In the genomic region with DNA sequence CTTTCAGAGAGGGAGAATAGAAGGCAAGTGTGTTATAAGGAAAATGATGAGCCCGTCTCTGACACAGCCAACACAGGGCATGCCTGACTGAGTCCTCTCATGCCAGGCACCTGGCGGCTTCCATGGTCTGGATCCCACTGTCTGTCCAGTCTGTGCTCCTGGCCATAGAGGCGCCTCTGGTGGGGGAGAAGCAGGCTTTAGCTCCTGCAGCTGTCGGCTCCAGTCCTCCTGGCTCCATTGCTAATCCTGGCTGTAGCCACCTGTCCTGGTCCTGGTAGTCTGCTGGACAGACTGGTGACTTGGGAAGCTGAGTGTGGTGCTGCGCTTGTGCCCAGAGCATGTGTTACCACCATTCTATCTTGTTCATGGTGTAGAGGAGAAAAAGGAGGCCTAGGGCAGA, we compare ENCODE assay signal across 17 mouse cellular contexts. TPM values are rescaled to one million over a fixed set of nuclear protein-coding genes. Genes with fewer than 3 reads are reported as not detected.
DNase-seq lines count a peak whose midpoint lies in the region; ATAC-seq and TF ChIP-seq lines count a peak whose summit lies in the region.
"Had no signal": no experiment of that assay in that cellular context is flagged by ENCODE, and none has a peak within 500 bp of the region (broad histone marks: within the 10 kb centered on the region; RNA-seq: fewer than 3 reads in every experiment).

No protein-coding gene starts in this region.

- peaks cover 90% of the 10 kb centered on the region for H3K4me1 ChIP-seq in heart, embryonic 13.5 days
- peaks cover 32% of the 10 kb centered on the region for H3K4me1 ChIP-seq in embryonic facial prominence, embryonic 10.5 days
- H3K4me1 ChIP-seq in limb, embryonic 14.5 days (ENCODE audit: control insufficient read depth, insufficient read depth, low read length) = peaks cover 20% of the 10 kb centered on the region
- H3K4me1 ChIP-seq: megakaryocyte, embryonic 14.5 days had no signal

- no peaks in the 10 kb centered on the region for H3K9me3 ChIP-seq in heart, embryonic 13.5 days
- no peaks in the 10 kb centered on the region for H3K9me3 ChIP-seq in embryonic facial prominence, embryonic 10.5 days
- no peaks in the 10 kb centered on the region for H3K9me3 ChIP-seq in limb, embryonic 14.5 days (ENCODE audit: control insufficient read depth, low read length)
- H3K9me3 ChIP-seq: megakaryocyte, embryonic 14.5 days; neural tube, embryonic 15.5 days had no signal

- no peak overlapping the region for H3K4me3 ChIP-seq in heart, embryonic 13.5 days
- H3K4me3 ChIP-seq in embryonic facial prominence, embryonic 10.5 days = no peak overlapping the region
- H3K4me3 ChIP-seq in limb, embryonic 14.5 days (replicated peaks; ENCODE audit: low read length) = no peak overlapping the region
- H3K4me3 ChIP-seq: megakaryocyte, embryonic 14.5 days; neural tube, embryonic 15.5 days had no signal

- H3K27me3 ChIP-seq in heart, embryonic 13.5 days (replicated peaks) = no peaks in the 10 kb centered on the region
- H3K27me3 ChIP-seq in embryonic facial prominence, embryonic 10.5 days (replicated peaks; ENCODE audit: low read depth, poor library complexity, severe bottlenecking) = no peaks in the 10 kb centered on the region
- H3K27me3 ChIP-seq in limb, embryonic 14.5 days (ENCODE audit: control insufficient read depth, insufficient read depth, low read length) = no peaks in the 10 kb centered on the region
- H3K27me3 ChIP-seq: neural tube, embryonic 15.5 days; Patski had no signal

- peak overlapping the region; percentile 37; the same call in 1 of the 2 replicates for H3K9ac ChIP-seq in heart, embryonic 13.5 days
- no peak overlapping the region for H3K9ac ChIP-seq in limb, embryonic 14.5 days (ENCODE audit: low read depth, low read length, severe bottlenecking)
- H3K9ac ChIP-seq: lung, embryonic 14.5 days; neural tube, embryonic 15.5 days had no signal

- no peak for ATAC-seq in heart, embryonic 13.5 days (ENCODE audit: extremely low read depth, insufficient number of reproducible peaks, low FRiP score, low TSS enrichment)
- ATAC-seq in limb, embryonic 14.5 days (ENCODE audit: low FRiP score, low read depth) = 0 out of 2 replicates have a peak, but pooled peaks have one; percentile 39
- ATAC-seq: Patski had no signal

- DNase-seq in cerebellum, postnatal 14 days = peak; percentile 60 to 62
- DNase-seq in cerebellum, postnatal 36 days = no peak
- DNase-seq in heart, adult 8-10 months (ENCODE audit: low spot score) = no peak
- DNase-seq in embryonic facial prominence, embryonic 10.5 days (ENCODE audit: low spot score) = no peak
- DNase-seq in limb, embryonic 14.5 days (ENCODE audit: low spot score) = no peak
- no peak for DNase-seq in frontal cortex, postnatal 36 days (ENCODE audit: low spot score in 2 of 2)
- DNase-seq: B cell, adult 2 months; cerebellum, adult 2 months; kidney, adult 2 months; layer of hippocampus, adult 9-11 months; lung, embryonic 14.5 days; thymus, postnatal 36 days had no signal

- no peak overlapping the region for H3K4me2 ChIP-seq in heart, embryonic 13.5 days
- no peak overlapping the region for H3K4me2 ChIP-seq in limb, embryonic 14.5 days (replicated peaks; ENCODE audit: low read depth, low read length, severe bottlenecking)
- H3K4me2 ChIP-seq: liver, embryonic 11.5 days; lung, embryonic 14.5 days; neural tube, embryonic 15.5 days had no signal

- no peak for TF ChIP-seq POLR2A in limb, embryonic 14.5 days (IDR thresholded peaks at IDR 0.05; ENCODE audit: borderline replicate concordance, extremely low read depth, insufficient read depth, insufficient read length)

- 63% methylated on average over 5 of the region's 5 CpGs for WGBS in heart, embryonic 13.5 days
- 86% methylated on average over 5 of the region's 5 CpGs for WGBS in embryonic facial prominence, embryonic 10.5 days
- WGBS in limb, embryonic 14.5 days = 83% methylated on average over 5 of the region's 5 CpGs

- 0 out of 2 replicates have a peak overlapping the region, but pooled peaks have one; percentile 12 for H3K27ac ChIP-seq in heart, embryonic 13.5 days (replicated peaks)
- H3K27ac ChIP-seq in embryonic facial prominence, embryonic 10.5 days (replicated peaks) = 0 out of 2 replicates have a peak overlapping the region, but pooled peaks have one; percentile 44
- H3K27ac ChIP-seq in limb, embryonic 14.5 days (replicated peaks; ENCODE audit: low read depth, low read length) = no peak overlapping the region
- H3K27ac ChIP-seq: neural tube, embryonic 15.5 days had no signal

- H3K36me3 ChIP-seq in heart, embryonic 13.5 days = no peaks in the 10 kb centered on the region
- peaks cover 15% of the 10 kb centered on the region for H3K36me3 ChIP-seq in embryonic facial prominence, embryonic 10.5 days (replicated peaks)
- H3K36me3 ChIP-seq in limb, embryonic 14.5 days (ENCODE audit: control insufficient read depth, insufficient read depth, low read length) = no peaks in the 10 kb centered on the region
- H3K36me3 ChIP-seq: neural tube, embryonic 15.5 days had no signal

RNA-seq across cellular contexts. Expression of gene Sh3bp4, which starts 46.8 kb away (rescaled TPM):
- 19.2 and 19.6 TPM in 2 replicates for polyA plus RNA-seq in heart, embryonic 13.5 days (2015; fragmentation: Nextera tagmentation; extraction: Ambion mirVana)
- 10 to 100 TPM in 2 of 4 experiments, 1 to 10 TPM in 2; 7.2 to 13.4 (median 9.7) TPM for total RNA-seq in heart, adult 8-10 months (2022)
- polyA plus RNA-seq in embryonic facial prominence, embryonic 10.5 days (2016; fragmentation: Nextera tagmentation; extraction: Ambion mirVana) = 25.1 and 26.5 TPM in 2 replicates
- 20.8 and 26.5 TPM in 2 replicates for polyA plus RNA-seq in limb, embryonic 14.5 days (2012; rRNA removed)
- polyA plus RNA-seq in limb, embryonic 14.5 days (2014; fragmentation: Nextera tagmentation; extraction: Ambion mirVana) = 20.4 and 21.2 TPM in 2 replicates

Comparison
In these comparisons a context has a peak if more than half of its experiments do, and no peak if none do; other contexts are left out.
1. DNase-seq: peak in cerebellum, postnatal 14 days (2 of 2); none in cerebellum, postnatal 36 days (0 of 2), heart, adult 8-10 months (single experiment), embryonic facial prominence, embryonic 10.5 days (single experiment), limb, embryonic 14.5 days (single experiment) and frontal cortex, postnatal 36 days (0 of 2).